Mouse (Mus musculus): ENCODE results near the gene Polr3b. TPM values are rescaled to one million over a fixed set of nuclear protein-coding genes. Genes with fewer than 3 reads are reported as not detected.

Gene Polr3b
- polyA plus RNA-seq, 1 experiment from 2014 or later, result 13.7 TPM

- 97% methylated on average over 7 of the region's 7 CpGs for WGBS
- no peaks in the 10 kb centered on the region for H3K9me3 ChIP-seq
Observed at GRCm38 (mm10) chr10:84716581-84716980, 94.5 kb downstream of the Polr3b start.

GRCm38 (mm10) chr10:84722711-84723110 lies 100.6 kb downstream of the Polr3b start:
- peak; percentile 42; the same call in 1 of the 2 replicates for ATAC-seq (ENCODE audit: low FRiP score, low read depth)
- no peaks in the 10 kb centered on the region for H3K27me3 ChIP-seq
- no peak overlapping the region for H3K4me2 ChIP-seq
- peaks cover 21% of the 10 kb centered on the region for H3K36me3 ChIP-seq
- H3K4me3 ChIP-seq, result no peak overlapping the region
- no peak overlapping the region for H3K27ac ChIP-seq (replicated peaks)
- WGBS, result 55% methylated on average over 12 of the region's 12 CpGs
- H3K9ac ChIP-seq, result no peak overlapping the region
- H3K4me1 ChIP-seq (replicated peaks), result peaks cover 5% of the 10 kb centered on the region; the same call in 1 of the 2 replicates
- no peaks in the 10 kb centered on the region for H3K9me3 ChIP-seq

More at GRCm38 (mm10) chr10:84716581-84716980, 94.5 kb downstream of the Polr3b start:
- Histone ChIP-seq H3K27ac (replicated peaks) (no peak overlapping the region), H3K36me3 (peaks cover 17% of the 10 kb centered on the region), H3K27me3 (no peaks in the 10 kb centered on the region), H3K9ac (no peak overlapping the region), H3K4me3 (no peak overlapping the region), H3K4me1 (replicated peaks) (peaks cover 19% of the 10 kb centered on the region), H3K4me2 (no peak overlapping the region)
- ATAC-seq (ENCODE audit: low FRiP score, low read depth), result no peak

- Histone ChIP-seq H3K4me3 (no peak overlapping the region), H3K9ac (no peak overlapping the region), H3K27ac (replicated peaks) (no peak overlapping the region), H3K9me3 (no peaks in the 10 kb centered on the region), H3K27me3 (no peaks in the 10 kb centered on the region), H3K4me1 (replicated peaks) (peaks cover 5% of the 10 kb centered on the region; the same call in 1 of the 2 replicates), H3K4me2 (no peak overlapping the region), H3K36me3 (0 out of 2 replicates have a peak, but pooled peaks cover 4% of the 10 kb centered on the region)
- 94% methylated on average over 12 of the region's 12 CpGs for WGBS
- ATAC-seq (ENCODE audit: low FRiP score, low read depth), result no peak
Observed at GRCm38 (mm10) chr10:84727005-84727404, 104.9 kb downstream of the Polr3b start.

- ATAC-seq (ENCODE audit: low FRiP score, low read depth), result no peak
- 87% methylated on average over 4 of the region's 4 CpGs for WGBS
- Histone ChIP-seq H3K4me2 (no peak overlapping the region), H3K9ac (no peak overlapping the region), H3K36me3 (0 out of 2 replicates have a peak, but pooled peaks cover 4% of the 10 kb centered on the region), H3K4me1 (replicated peaks) (no peaks in the 10 kb centered on the region), H3K27me3 (no peaks in the 10 kb centered on the region), H3K4me3 (no peak overlapping the region), H3K9me3 (no peaks in the 10 kb centered on the region), H3K27ac (replicated peaks) (no peak overlapping the region)
Observed at GRCm38 (mm10) chr10:84727760-84728159, 105.7 kb downstream of the Polr3b start.

- 0 out of 2 replicates have a peak, but pooled peaks cover 4% of the 10 kb centered on the region for H3K36me3 ChIP-seq
- no peak overlapping the region for H3K4me2 ChIP-seq
- no peaks in the 10 kb centered on the region for H3K27me3 ChIP-seq
- no peak overlapping the region for H3K27ac ChIP-seq (replicated peaks)
- H3K9ac ChIP-seq, result no peak overlapping the region
- 93% methylated on average over 3 of the region's 3 CpGs for WGBS
- H3K4me1 ChIP-seq (replicated peaks), result no peaks in the 10 kb centered on the region
- no peaks in the 10 kb centered on the region for H3K9me3 ChIP-seq
- H3K4me3 ChIP-seq, result no peak overlapping the region
- ATAC-seq (ENCODE audit: low FRiP score, low read depth), result no peak
Observed at GRCm38 (mm10) chr10:84730078-84730477, 108.0 kb downstream of the Polr3b start.

GRCm38 (mm10) chr10:84730956-84731355 lies 108.9 kb downstream of the Polr3b start:
- H3K27ac ChIP-seq (replicated peaks), result no peak overlapping the region
- H3K36me3 ChIP-seq, result 0 out of 2 replicates have a peak, but pooled peaks cover 3% of the 10 kb centered on the region
- 90% methylated on average over 9 of the region's 9 CpGs for WGBS
- no peaks in the 10 kb centered on the region for H3K4me1 ChIP-seq (replicated peaks)
- no peaks in the 10 kb centered on the region for H3K9me3 ChIP-seq
- H3K4me3 ChIP-seq, result no peak overlapping the region
- no peak overlapping the region for H3K9ac ChIP-seq
- H3K4me2 ChIP-seq, result no peak overlapping the region
- no peaks in the 10 kb centered on the region for H3K27me3 ChIP-seq
- no peak for ATAC-seq (ENCODE audit: low FRiP score, low read depth)

GRCm38 (mm10) chr10:84733511-84733910 lies 111.4 kb downstream of the Polr3b start:
- H3K36me3 ChIP-seq, result no peaks in the 10 kb centered on the region
- WGBS, result 72% methylated on average over 6 of the region's 6 CpGs
- H3K27me3 ChIP-seq, result no peaks in the 10 kb centered on the region
- no peak overlapping the region for H3K4me3 ChIP-seq
- H3K4me1 ChIP-seq (replicated peaks), result no peaks in the 10 kb centered on the region
- H3K9me3 ChIP-seq, result no peaks in the 10 kb centered on the region
- H3K4me2 ChIP-seq, result no peak overlapping the region
- H3K27ac ChIP-seq (replicated peaks), result no peak overlapping the region
- ATAC-seq (ENCODE audit: low FRiP score, low read depth), result no peak
- H3K9ac ChIP-seq, result no peak overlapping the region

- 1% methylated on average over 64 of the region's 66 CpGs for WGBS
Observed at GRCm38 (mm10) chr10:84754851-84755785, 133.0 kb downstream of the Polr3b start.

GRCm38 (mm10) chr10:84755786-84756203 lies 133.7 kb downstream of the Polr3b start, which contains the start of gene Rfx4:
Gene Rfx4 (plus strand): TSS chr10:84756062.
- Histone ChIP-seq H3K9ac (peak within 1 kb of the TSS; percentile 42), H3K4me2 (peak within 1 kb of the TSS; percentile 66), H3K27me3 (peaks cover 25% of the 10 kb centered on the region), H3K9me3 (no peaks in the 10 kb centered on the region), H3K4me1 (replicated peaks) (peaks cover 61% of the 10 kb centered on the region), H3K36me3 (no peaks in the 10 kb centered on the region), H3K27ac (replicated peaks) (peak within 1 kb of the TSS; percentile 88), H3K4me3 (peak within 1 kb of the TSS; percentile 40)
- peak; percentile 64 for ATAC-seq (ENCODE audit: low FRiP score, low read depth)
- WGBS, result under 1% methylated on average over 24 of the region's 24 CpGs

More at GRCm38 (mm10) chr10:84754851-84755785, 133.0 kb downstream of the Polr3b start:
- ATAC-seq (ENCODE audit: low FRiP score, low read depth), result peak; percentile 71
- peak overlapping the region; percentile 88 for H3K27ac ChIP-seq (replicated peaks)
- peak overlapping the region; percentile 42; the same call in 1 of the 2 replicates for H3K9ac ChIP-seq
- H3K9me3 ChIP-seq, result no peaks in the 10 kb centered on the region
- H3K4me2 ChIP-seq, result peak overlapping the region; percentile 66
- H3K4me3 ChIP-seq, result peak overlapping the region; percentile 40
- no peaks in the 10 kb centered on the region for H3K36me3 ChIP-seq
- peaks cover 54% of the 10 kb centered on the region for H3K4me1 ChIP-seq (replicated peaks)
- H3K27me3 ChIP-seq, result peaks cover 25% of the 10 kb centered on the region

GRCm38 (mm10) chr10:84756435-84757095 lies 134.5 kb downstream of the Polr3b start:
- Histone ChIP-seq H3K4me3 (peak overlapping the region; percentile 40), H3K27ac (replicated peaks) (peak overlapping the region; percentile 88), H3K4me1 (replicated peaks) (peaks cover 62% of the 10 kb centered on the region), H3K36me3 (no peaks in the 10 kb centered on the region), H3K9me3 (no peaks in the 10 kb centered on the region), H3K27me3 (peaks cover 25% of the 10 kb centered on the region), H3K4me2 (peak overlapping the region; percentile 66), H3K9ac (peak overlapping the region; percentile 42)
- WGBS, result under 1% methylated on average over 42 of the region's 42 CpGs
- no peak for ATAC-seq (ENCODE audit: low FRiP score, low read depth)

GRCm38 (mm10) chr10:84757426-84758199 lies 135.5 kb downstream of the Polr3b start:
- peak overlapping the region; percentile 66 for H3K4me2 ChIP-seq
- H3K4me1 ChIP-seq (replicated peaks), result peaks cover 62% of the 10 kb centered on the region
- peaks cover 25% of the 10 kb centered on the region for H3K27me3 ChIP-seq
- 9% methylated on average over 22 of the region's 22 CpGs for WGBS
- peak overlapping the region; percentile 40 for H3K4me3 ChIP-seq
- peak overlapping the region; percentile 88 for H3K27ac ChIP-seq (replicated peaks)
- H3K9ac ChIP-seq, result peak overlapping the region; percentile 42
- ATAC-seq (ENCODE audit: low FRiP score, low read depth), result no peak
- H3K36me3 ChIP-seq, result no peaks in the 10 kb centered on the region
- H3K9me3 ChIP-seq, result no peaks in the 10 kb centered on the region
